Mouse (Mus musculus) lung, postnatal 0 days (tissue): Measurements from ENCODE around the gene Brd4.

Source experiments
- CTCF ChIP-seq: IDR thresholded peaks from 2 replicates; pipeline ENCODE4 v1.5.1; 2016; ENCODE audit warnings: antibody characterized with exemption, mild to moderate bottlenecking
- EP300 ChIP-seq: IDR thresholded peaks from 2 replicates; pipeline ENCODE4 v1.6.1; 2016; ENCODE audit warnings: antibody characterized with exemption, mild to moderate bottlenecking, control low read depth

DNA sequence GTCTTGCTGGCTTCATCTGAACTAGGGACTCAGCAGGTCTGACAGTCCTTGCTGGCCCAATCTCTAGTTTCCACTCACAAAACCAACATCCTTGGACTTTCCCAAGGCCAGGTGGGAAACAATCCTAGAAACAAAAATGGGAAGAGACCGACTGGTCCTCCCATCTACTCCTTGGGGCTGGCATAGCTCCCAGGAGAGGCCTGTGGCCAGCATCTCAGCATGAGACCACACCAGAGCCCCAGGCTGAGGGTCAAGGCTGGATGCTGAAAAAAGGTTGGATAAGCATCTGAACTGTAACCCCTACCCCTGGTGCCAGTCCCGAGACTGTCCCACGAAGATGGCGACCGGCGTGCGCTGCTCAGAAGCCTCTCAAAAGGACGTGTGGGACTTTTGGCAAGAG lies 28.3 kb upstream of the Brd4 start:
- no peak for TF ChIP-seq CTCF
- no peak for TF ChIP-seq EP300
